Mouse (Mus musculus): ENCODE measurements around the gene Ybey. TPM values are rescaled to one million over a fixed set of nuclear protein-coding genes. Genes with fewer than 3 reads are reported as not detected.

The Ybey gene
- total RNA-seq, 2 experiments from 2014 or later, result 3.6 to 3.9 TPM

DNA sequence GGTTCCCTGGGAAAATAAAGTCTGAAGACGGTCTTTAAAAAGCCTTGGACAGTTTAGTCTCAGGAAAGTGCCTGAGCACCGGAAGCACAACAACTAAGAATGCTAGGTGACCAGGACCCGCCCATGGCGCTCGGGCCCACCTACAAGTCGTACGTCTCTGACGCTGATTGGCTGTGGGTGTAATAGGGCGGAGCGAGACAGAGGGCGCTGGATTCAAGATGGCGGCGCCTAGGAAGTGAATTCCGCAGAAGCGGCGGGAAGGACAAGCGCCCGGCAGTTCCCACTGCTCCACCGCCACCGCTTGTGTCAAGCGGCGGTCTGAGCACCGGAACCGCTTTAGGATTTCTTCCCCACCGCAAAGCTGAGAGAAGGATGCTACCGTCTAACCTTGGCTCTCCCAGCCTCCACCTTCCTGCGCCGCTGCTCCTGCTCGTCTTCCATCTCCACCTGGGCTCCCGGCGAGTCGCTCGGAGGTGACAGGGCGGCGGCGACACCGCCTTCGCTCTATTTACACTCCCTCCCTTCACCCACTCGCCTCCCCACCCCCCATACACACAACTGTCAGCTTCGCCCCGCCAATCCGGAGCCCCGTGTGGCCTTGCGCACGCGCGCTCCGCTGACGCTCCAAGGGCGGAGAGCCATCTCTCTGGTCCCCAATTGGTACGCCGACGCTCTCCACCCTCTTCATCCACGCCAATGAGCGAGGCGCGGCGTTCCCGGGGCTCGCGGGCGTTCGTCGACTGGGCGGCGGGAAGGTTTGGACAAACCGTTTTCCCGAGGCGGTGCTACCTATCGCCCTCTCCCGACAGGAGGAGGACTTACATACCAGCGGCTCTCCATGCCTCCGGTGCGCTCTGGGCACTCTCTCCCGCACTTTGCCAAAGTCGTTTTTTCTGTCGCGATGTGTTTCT lies 26.5 kb downstream of the Ybey start, which contains the start of gene Pcnt:
TSS of gene Pcnt (minus strand) at position 609 of the 911 bp plus-strand sequence.
- peak; percentile 98 for DNase-seq

DNA sequence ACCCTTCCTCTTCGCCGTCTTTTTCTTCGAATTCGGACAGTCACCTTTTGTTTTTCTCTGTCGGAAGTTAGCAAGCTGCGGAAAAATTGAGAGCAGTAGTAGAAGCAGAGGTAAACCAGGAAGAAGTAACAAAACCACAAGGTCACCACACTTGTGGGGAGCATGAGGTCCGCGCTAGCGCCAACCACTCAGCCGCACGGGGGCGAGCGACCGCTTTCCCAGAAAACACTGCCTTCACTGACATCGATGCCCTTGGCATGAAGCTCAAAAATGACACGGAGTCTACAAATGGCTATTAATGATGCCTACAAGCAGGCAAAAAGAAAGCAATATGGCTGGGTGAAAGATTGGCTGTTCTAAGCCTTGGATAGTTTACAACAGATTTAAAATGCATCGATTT lies 28.6 kb downstream of the Ybey start, which contains the start of gene AC141477.1:
TSS of gene AC141477.1 (minus strand) at position 164 of the 400 bp plus-strand sequence.
- DNase-seq, result no peak

DNA sequence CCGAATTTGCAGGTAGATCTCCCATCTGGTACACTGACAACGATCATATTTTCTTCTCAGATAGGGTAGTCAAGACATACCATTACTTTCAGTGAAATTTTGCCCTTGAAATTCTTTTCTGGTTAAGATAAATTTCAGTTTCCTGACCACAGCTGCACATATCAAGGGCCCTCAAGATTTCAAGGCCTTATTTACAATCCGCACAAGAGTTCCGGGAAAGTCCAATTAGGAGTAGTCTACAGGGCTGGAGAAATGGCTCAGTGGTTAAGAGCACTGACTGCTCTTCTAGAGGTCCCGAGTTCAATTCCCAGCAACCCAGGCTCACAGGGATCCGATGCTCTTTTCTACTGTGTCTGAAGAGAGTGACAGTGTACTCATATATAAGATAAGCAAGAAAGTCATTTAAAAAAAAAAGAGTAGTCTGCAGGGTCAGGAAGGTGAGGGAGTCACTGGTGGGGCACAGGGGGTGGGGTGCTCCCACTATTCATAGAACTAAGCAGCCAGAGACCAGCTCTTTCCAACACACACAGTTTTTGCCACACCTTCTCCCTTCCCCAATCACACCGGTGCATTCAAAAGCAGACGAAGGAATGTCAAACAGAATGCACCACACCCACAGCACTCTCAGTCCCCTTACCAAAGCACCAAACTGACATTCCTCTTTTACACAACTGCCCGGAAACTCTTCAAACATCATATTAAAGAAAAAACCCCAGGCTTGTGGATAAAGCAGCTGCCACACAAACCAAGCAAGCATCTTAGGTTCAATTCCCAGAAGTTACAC lies 29.6 kb downstream of the Ybey start:
- DNase-seq, result no peak

DNA sequence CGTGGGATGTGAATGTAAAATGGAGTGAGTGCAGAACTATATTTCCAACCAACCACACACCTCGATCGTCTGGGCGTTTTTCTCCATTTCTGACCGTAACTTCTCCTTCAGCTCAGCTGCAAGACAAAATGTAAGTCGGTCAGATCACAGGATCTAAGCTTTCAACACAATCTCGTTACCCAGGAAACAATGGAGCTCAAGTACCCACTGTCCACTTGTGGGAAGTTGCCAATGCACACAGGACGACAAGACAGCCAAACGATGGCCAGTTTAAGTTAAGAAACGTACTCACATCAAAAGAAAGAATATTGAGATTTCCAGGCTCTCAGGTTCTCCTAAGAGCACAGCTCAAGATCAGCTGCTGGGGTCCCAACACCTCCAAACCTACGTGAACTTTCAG lies 35.0 kb downstream of the Ybey start:
- DNase-seq, result no peak

DNA sequence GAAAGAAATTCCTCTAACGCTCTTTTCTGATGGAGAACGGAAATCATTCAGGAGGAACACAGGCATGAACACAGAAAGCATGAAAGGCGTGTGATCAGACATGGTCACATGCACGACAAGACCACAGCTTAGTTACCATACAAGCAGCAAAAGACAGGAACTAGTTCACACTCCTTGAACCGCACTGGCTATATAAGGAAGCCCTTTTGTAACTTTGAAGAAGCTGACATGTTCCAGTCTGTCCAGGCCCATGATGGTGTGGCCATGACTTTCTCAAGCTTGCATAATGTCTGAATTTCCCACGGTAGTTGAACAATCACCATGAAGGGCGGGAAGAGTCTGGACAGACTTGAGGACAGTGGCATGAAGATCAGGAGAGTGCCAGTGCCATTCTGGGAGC lies 43.2 kb downstream of the Ybey start:
- no peak for DNase-seq

DNA sequence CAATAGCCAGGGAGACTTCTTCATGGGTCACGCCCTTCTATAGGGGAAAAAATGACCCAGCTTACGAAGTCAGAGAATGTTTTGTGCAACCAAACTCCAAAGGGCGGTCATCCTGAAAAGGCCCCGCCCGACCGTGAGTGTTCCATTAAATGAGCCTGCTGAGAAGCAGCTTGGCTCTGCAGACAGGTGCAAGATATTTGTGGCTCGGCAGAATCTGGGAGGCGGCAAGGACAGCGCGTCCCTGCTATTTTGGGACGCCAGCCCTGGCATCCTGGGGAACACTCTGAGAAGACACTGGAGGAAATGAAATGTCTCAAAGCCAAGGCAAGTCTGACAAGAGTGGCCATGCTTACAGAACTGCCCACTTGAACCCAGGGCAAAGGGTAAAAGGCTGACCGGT lies 52.1 kb downstream of the Ybey start:
- peak; percentile 88 for DNase-seq

Other genes starting within 250 kb of the Ybey start
- 1 to 10 TPM; 2.7 to 4.4 TPM for gene Prmt2, start 231.2 kb downstream of the Ybey start, total RNA-seq (2021)
- gene S100b, start 215.3 kb downstream of the Ybey start, total RNA-seq (2021), result 1 to 10 TPM; 4.3 to 6.1 TPM
- 1 to 10 TPM; 4.7 to 5.5 TPM for gene Dip2a, start 123.8 kb downstream of the Ybey start, total RNA-seq (2021)
- gene AC141477.1, start 28.7 kb downstream of the Ybey start, total RNA-seq (2021), result not detected
- gene Pcnt, start 26.3 kb downstream of the Ybey start, total RNA-seq (2021), result 10 to 100 TPM; 49.1 to 55.2 TPM
- under 1 TPM; 0.29 to 0.31 TPM for gene 2610028H24Rik, start 20.0 kb downstream of the Ybey start, total RNA-seq (2021)
- gene Mcm3ap, start 187 bp downstream of the Ybey start, total RNA-seq (2021), result 10 to 100 TPM; 17.2 to 19.2 TPM
- gene Lss, start 62.5 kb upstream of the Ybey start, total RNA-seq (2021), result 1 to 10 TPM; 4.2 to 4.9 TPM
- gene Spatc1l, start 93.2 kb upstream of the Ybey start, total RNA-seq (2021), result not detected
- not detected for gene Ftcd, start 106.5 kb upstream of the Ybey start, total RNA-seq (2021)
- gene Col6a2, start 154.5 kb upstream of the Ybey start, total RNA-seq (2021), result 100 to 1,000 TPM in 1 of 2 experiments, 10 to 100 TPM in 1; 94.9 to 118 TPM